Mouse (Mus musculus): ENCODE measurements at regions not wholly inside any gene's neighbourhood (a gene's known extent, or its start where the extent isn't known, plus 50 kb on each side); places are given as distances from the start of the nearest gene placed in this dataset.

- in situ Hi-C loops (cut with MboI; ENCODE audit: unreplicated experiment in 2 of 2), result loop anchor here (5.0 to 10.0 kb wide), 3 partner anchors 409 to 634 kb away; no protein-coding TSS in a partner anchor
Measured at GRCm38 (mm10) chr13:84345791-84346511, 123.9 kb downstream of the Tmem161b start.

- in situ Hi-C loops (cut with MboI; ENCODE audit: unreplicated experiment in 2 of 2), result loop anchor here (5.0 to 10.0 kb wide), 3 partner anchors 408 to 634 kb away; no protein-coding TSS in a partner anchor
Measured at GRCm38 (mm10) chr13:84346569-84346968, 124.5 kb downstream of the Tmem161b start.

GRCm38 (mm10) chr13:84347181-84347913 lies 125.3 kb downstream of the Tmem161b start:
- in situ Hi-C loops (cut with MboI; ENCODE audit: unreplicated experiment in 2 of 2), result loop anchor here (5.0 to 10.0 kb wide), 3 partner anchors 407 to 635 kb away; no protein-coding TSS in a partner anchor

GRCm38 (mm10) chr13:84347914-84348700 lies 126.0 kb downstream of the Tmem161b start:
- in situ Hi-C loops (cut with MboI; ENCODE audit: unreplicated experiment in 2 of 2), result loop anchor here (5.0 to 10.0 kb wide), 3 partner anchors 407 to 636 kb away; no protein-coding TSS in a partner anchor

- in situ Hi-C loops (cut with MboI; ENCODE audit: unreplicated experiment in 2 of 2), result loop anchor here (5.0 to 10.0 kb wide), 3 partner anchors 406 to 636 kb away; no protein-coding TSS in a partner anchor
Measured at GRCm38 (mm10) chr13:84348701-84348975, 126.5 kb downstream of the Tmem161b start.

GRCm38 (mm10) chr13:84349001-84349720 lies 127.1 kb downstream of the Tmem161b start:
- in situ Hi-C loops (cut with MboI; ENCODE audit: unreplicated experiment in 2 of 2), result loop anchor here (5.0 to 10.0 kb wide), 3 partner anchors 406 to 637 kb away; no protein-coding TSS in a partner anchor

- in situ Hi-C loops (cut with MboI; ENCODE audit: unreplicated experiment in 2 of 2), result loop anchor here (5.0 to 25.0 kb wide), 4 partner anchors 405 to 813 kb away; no protein-coding TSS in a partner anchor
Measured at GRCm38 (mm10) chr13:84349721-84350040, 127.6 kb downstream of the Tmem161b start.

- in situ Hi-C loops (cut with MboI; ENCODE audit: unreplicated experiment in 2 of 2), result loop anchor here in 1 of 2 experiments (25.0 kb wide), 1 partner anchor 812 kb away; no protein-coding TSS in a partner anchor
Measured at GRCm38 (mm10) chr13:84350791-84351190, 128.7 kb downstream of the Tmem161b start.

GRCm38 (mm10) chr13:84356455-84356854 lies 134.4 kb downstream of the Tmem161b start:
- in situ Hi-C loops (cut with MboI; ENCODE audit: unreplicated experiment in 2 of 2), result loop anchor here in 1 of 2 experiments (25.0 kb wide), 1 partner anchor 806 kb away; no protein-coding TSS in a partner anchor

GRCm38 (mm10) chr13:84360536-84360935 lies 138.4 kb downstream of the Tmem161b start:
- in situ Hi-C loops (cut with MboI; ENCODE audit: unreplicated experiment in 2 of 2), result loop anchor here in 1 of 2 experiments (25.0 kb wide), 1 partner anchor 802 kb away; no protein-coding TSS in a partner anchor

- in situ Hi-C loops (cut with MboI; ENCODE audit: unreplicated experiment in 2 of 2), result loop anchor here in 1 of 2 experiments (25.0 kb wide), 1 partner anchor 798 kb away; no protein-coding TSS in a partner anchor
Measured at GRCm38 (mm10) chr13:84364069-84364468, 142.0 kb downstream of the Tmem161b start.

GRCm38 (mm10) chr13:84365503-84365902 lies 143.4 kb downstream of the Tmem161b start:
- in situ Hi-C loops (cut with MboI; ENCODE audit: unreplicated experiment in 2 of 2), result loop anchor here in 1 of 2 experiments (25.0 kb wide), 1 partner anchor 797 kb away; no protein-coding TSS in a partner anchor

- in situ Hi-C loops (cut with MboI; ENCODE audit: unreplicated experiment in 2 of 2), result loop anchor here in 1 of 2 experiments (25.0 kb wide), 1 partner anchor 796 kb away; no protein-coding TSS in a partner anchor
Measured at GRCm38 (mm10) chr13:84366017-84366416, 143.9 kb downstream of the Tmem161b start.

GRCm38 (mm10) chr13:84366839-84367238 lies 144.7 kb downstream of the Tmem161b start:
- in situ Hi-C loops (cut with MboI; ENCODE audit: unreplicated experiment in 2 of 2), result loop anchor here in 1 of 2 experiments (25.0 kb wide), 1 partner anchor 795 kb away; no protein-coding TSS in a partner anchor

- in situ Hi-C loops (cut with MboI; ENCODE audit: unreplicated experiment in 2 of 2), result loop anchor here in 1 of 2 experiments (25.0 kb wide), 1 partner anchor 794 kb away; no protein-coding TSS in a partner anchor
Measured at GRCm38 (mm10) chr13:84368225-84368624, 146.1 kb downstream of the Tmem161b start.

GRCm38 (mm10) chr13:84374711-84375257 lies 152.7 kb downstream of the Tmem161b start:
- in situ Hi-C loops (cut with MboI; ENCODE audit: unreplicated experiment in 2 of 2), result loop anchor here in 1 of 2 experiments (25.0 kb wide), 1 partner anchor 788 kb away; no protein-coding TSS in a partner anchor

- in situ Hi-C loops (cut with MboI; ENCODE audit: unreplicated experiment in 2 of 2), result no loop called here
Measured at GRCm38 (mm10) chr13:84375941-84376340, 153.8 kb downstream of the Tmem161b start.

GRCm38 (mm10) chr13:84378553-84379332 lies 156.6 kb downstream of the Tmem161b start:
- in situ Hi-C loops (cut with MboI; ENCODE audit: unreplicated experiment in 2 of 2), result no loop called here

All from v-Abl transformed pro-B cells (cell line).